Mouse (Mus musculus) right cerebral cortex, adult 18-20 months (tissue): ENCODE data around the gene Lurap1l.
"Not testable (repeated sequence)": the region's sequence is repeated elsewhere in the genome, so short reads cannot be mapped to it uniquely, and the experiment has no call there.

Experiments
- DNase-seq: peaks from one replicate; pipeline ENCODE4 v3.0.0; 2022; ENCODE audit warnings: mixed read lengths

Lurap1l gene

GRCm38 (mm10) chr4:80910481-80910870 is at the start of gene Lurap1l:
Gene Lurap1l (plus strand): TSS chr4:80910646.
- DNase-seq, result peak; percentile 57

- DNase-seq, result no peak
Observed at GRCm38 (mm10) chr4:80862962-80863361, 47.5 kb upstream of the Lurap1l start.

- DNase-seq, result no peak
Observed at GRCm38 (mm10) chr4:80863906-80864305, 46.5 kb upstream of the Lurap1l start.

- peak; percentile 82 for DNase-seq
Observed at GRCm38 (mm10) chr4:80864511-80864922, 45.9 kb upstream of the Lurap1l start.

GRCm38 (mm10) chr4:80866065-80866464 is 44.4 kb upstream of the Lurap1l start:
- DNase-seq, result peak; percentile 29

GRCm38 (mm10) chr4:80869598-80869997 is 40.8 kb upstream of the Lurap1l start:
- DNase-seq, result no peak

GRCm38 (mm10) chr4:80872847-80873644 is 37.4 kb upstream of the Lurap1l start:
- DNase-seq, result no peak

GRCm38 (mm10) chr4:80874121-80874859 is 36.2 kb upstream of the Lurap1l start:
- no peak for DNase-seq

GRCm38 (mm10) chr4:80875055-80875454 is 35.4 kb upstream of the Lurap1l start:
- DNase-seq, result no peak

GRCm38 (mm10) chr4:80881996-80882599 is 28.3 kb upstream of the Lurap1l start:
- DNase-seq, result no peak

GRCm38 (mm10) chr4:80886631-80887030 is 23.8 kb upstream of the Lurap1l start:
- no peak for DNase-seq

- DNase-seq, result no peak
Observed at GRCm38 (mm10) chr4:80891004-80891403, 19.4 kb upstream of the Lurap1l start.

GRCm38 (mm10) chr4:80895278-80895894 is 15.1 kb upstream of the Lurap1l start:
- no peak for DNase-seq

GRCm38 (mm10) chr4:80906726-80907125 is 3.7 kb upstream of the Lurap1l start:
- no peak for DNase-seq

GRCm38 (mm10) chr4:80907973-80908372 is 2.5 kb upstream of the Lurap1l start:
- no peak for DNase-seq

GRCm38 (mm10) chr4:80908902-80909301 is 1.5 kb upstream of the Lurap1l start:
- no peak for DNase-seq

GRCm38 (mm10) chr4:80910871-80911701 is 640 bp downstream of the Lurap1l start:
- DNase-seq, result peak; percentile 51

- DNase-seq, result peak; percentile 82
Observed at GRCm38 (mm10) chr4:80911706-80912540, 1.5 kb downstream of the Lurap1l start.

GRCm38 (mm10) chr4:80915211-80915610 is 4.8 kb downstream of the Lurap1l start:
- DNase-seq, result no peak

GRCm38 (mm10) chr4:80916695-80917094 is 6.2 kb downstream of the Lurap1l start:
- DNase-seq, result no peak

GRCm38 (mm10) chr4:80917128-80917527 is 6.7 kb downstream of the Lurap1l start:
- not testable (repeated sequence) for DNase-seq
